Mouse (Mus musculus) G1E (cell line): Measurements from ENCODE around the gene Accs. TPM values are rescaled to one million over a fixed set of nuclear protein-coding genes. Genes with fewer than 3 reads are reported as not detected.

Source experiments
- ATAC-seq: 2 replicates; pipeline ENCODE4 v1.8.0; 2016; ENCODE audit warnings: mild to moderate bottlenecking; ENCODE audit not compliant: insufficient number of reproducible peaks, poor library complexity, low FRiP score, severe bottlenecking; ENCODE audit errors: extremely low read depth
- DNase-seq: peaks from one replicate; pipeline ENCODE4 v3.0.0; 2012; ENCODE audit warnings: low spot score
- H3K27me3 ChIP-seq: 2 replicates; pipeline ENCODE4 v1.6.1; 2012; ENCODE audit warnings: mild to moderate bottlenecking, low read length, inconsistent platforms; ENCODE audit not compliant: insufficient read depth
- H3K36me3 ChIP-seq: replicated peaks from 2 replicates; pipeline ENCODE3; 2012; ENCODE audit warnings: mild to moderate bottlenecking, inconsistent platforms
- H3K4me1 ChIP-seq: 2 replicates; pipeline ENCODE4 v1.6.1; 2012; ENCODE audit warnings: low read depth, low read length, inconsistent platforms, mixed read lengths; ENCODE audit not compliant: insufficient read depth
- H3K4me3 ChIP-seq: 2 replicates; pipeline ENCODE4 v1.5.1; 2012; ENCODE audit warnings: low read depth, mild to moderate bottlenecking, inconsistent platforms, low read length, moderate library complexity, mixed read lengths
- H3K9me3 ChIP-seq: replicated peaks from 2 replicates; pipeline ENCODE4 v1.6.1; 2012; ENCODE audit warnings: inconsistent platforms
- CTCF ChIP-seq: IDR thresholded peaks from 2 replicates; pipeline ENCODE4 v1.5.1; 2012; ENCODE audit warnings: low read depth, low read length, inconsistent platforms, mixed read lengths
- GATA1 ChIP-seq: IDR thresholded peaks from 2 replicates; pipeline ENCODE4 v1.6.1; 2012; ENCODE audit warnings: borderline replicate concordance, low read length, inconsistent platforms, mixed read lengths
- GATA2 ChIP-seq: IDR thresholded peaks from 2 replicates; pipeline ENCODE4 v1.6.1; 2012; ENCODE audit warnings: low read depth, low read length, inconsistent platforms, borderline replicate concordance
- POLR2AphosphoS5 ChIP-seq: IDR thresholded peaks from 2 replicates; pipeline ENCODE4 v1.6.1; 2012; ENCODE audit warnings: low read depth, low read length, inconsistent platforms; ENCODE audit not compliant: insufficient replicate concordance
- TAL1 ChIP-seq: conservative IDR thresholded peaks from 2 replicates; pipeline ENCODE4 v1.6.1; 2012; ENCODE audit warnings: low read depth, low read length, inconsistent platforms, mixed read lengths
- polyA plus RNA-seq: library from polyadenylated mRNA; stranded (reverse); fragments of >175 nt; gene quantifications from 2 replicates; pipeline ENCODE4 v1.2.3, GENCODE M21; 2012
- total RNA-seq, 2 experiments: library from RNA; stranded (forward) in 1 of 2; stranded (reverse) in 1 of 2; fragments of 200-1000 nt in 1 of 2; fragments of >200 nt in 1 of 2; fragmentation: Nextera tagmentation in 1 of 2; gene quantifications; 2 replicates each; pipeline ENCODE4 v1.2.3; 2014 to 2017

Gene Accs
- total and polyA plus RNA-seq, 3 experiments: 2.9 to 3.6 (median 3.0) TPM

DNA sequence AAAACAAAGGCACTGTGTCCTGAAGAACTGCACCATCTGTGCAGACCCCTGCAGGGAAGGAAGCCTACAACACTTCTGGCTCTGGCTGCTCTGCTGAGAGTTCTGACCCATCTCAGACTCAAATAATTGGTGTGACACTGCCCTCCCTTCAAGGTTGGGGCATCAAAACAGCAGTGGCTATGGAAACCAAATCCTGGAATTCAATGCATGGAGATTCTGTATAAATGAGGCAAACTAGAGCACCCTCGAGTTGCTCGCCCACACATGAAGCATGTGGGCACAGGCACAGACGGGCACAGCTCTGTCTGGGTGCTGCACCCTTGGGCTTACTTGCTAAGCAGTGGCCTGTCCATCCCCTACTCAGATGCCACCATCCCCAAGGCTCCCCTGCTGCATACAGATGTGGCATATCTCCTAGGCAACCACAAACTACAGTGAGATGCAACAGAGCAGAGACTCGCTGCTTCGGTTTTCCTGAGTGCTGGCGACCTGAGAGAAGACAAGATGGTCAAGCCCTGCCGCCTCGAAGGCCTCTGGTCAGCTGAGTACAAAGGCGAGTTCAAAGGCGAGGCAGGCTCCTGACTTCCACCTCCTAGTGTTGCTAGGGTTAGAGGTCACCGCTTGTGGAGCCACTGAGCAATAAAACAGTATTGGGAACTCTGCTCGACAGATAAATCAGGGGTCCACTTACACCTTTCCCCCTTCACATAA is 64.9 kb downstream of the Accs start:
- no peak overlapping the region for H3K4me3 ChIP-seq
- no peak for ATAC-seq
- no peak for TF ChIP-seq TAL1
- TF ChIP-seq GATA1: no peak
- no peak for TF ChIP-seq CTCF
- no peak for TF ChIP-seq GATA2
- no peak for TF ChIP-seq POLR2AphosphoS5

DNA sequence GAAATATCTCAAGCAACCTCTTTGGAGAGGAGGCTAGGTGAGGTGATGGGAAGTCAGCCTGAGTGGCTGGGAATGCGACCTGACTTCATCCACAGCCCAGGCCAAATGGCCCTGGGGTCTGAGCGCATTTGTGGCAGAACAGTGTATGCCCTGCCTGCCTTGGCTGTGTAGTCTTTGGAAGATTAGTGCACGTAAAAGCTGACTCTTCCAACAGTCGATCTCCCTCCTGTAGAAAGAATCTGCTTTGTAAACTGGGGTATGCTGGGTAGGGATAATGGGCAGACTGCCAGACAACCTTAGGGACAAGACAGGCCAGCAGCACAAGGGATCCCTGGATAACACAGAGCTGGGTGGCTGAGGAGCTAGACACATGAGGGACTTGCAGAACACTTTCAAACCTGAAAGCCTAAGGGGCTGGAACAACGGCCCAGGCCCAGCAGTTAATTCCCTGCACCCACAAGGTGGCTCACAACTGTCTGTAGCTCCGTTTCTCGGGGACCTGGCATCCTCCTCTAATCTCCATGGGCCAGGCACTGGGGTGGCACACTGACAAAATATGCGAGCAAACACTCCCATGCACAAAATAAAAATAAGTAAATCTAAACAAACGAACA is 65.7 kb downstream of the Accs start:
- TF ChIP-seq CTCF (no peak), POLR2AphosphoS5 (no peak), GATA2 (no peak), GATA1 (no peak), TAL1 (no peak)
- no peak for DNase-seq
- no peaks in the 10 kb centered on the region for H3K27me3 ChIP-seq
- no peak for ATAC-seq
- no peaks in the 10 kb centered on the region for H3K9me3 ChIP-seq
- no peak overlapping the region for H3K4me3 ChIP-seq
- H3K4me1 ChIP-seq: no peaks in the 10 kb centered on the region
- peaks cover 83% of the 10 kb centered on the region for H3K36me3 ChIP-seq

More for the DNA sequence above, 64.9 kb downstream of the Accs start:
- Histone ChIP-seq H3K4me1 (no peaks in the 10 kb centered on the region; the same call in 1 of the 2 replicates), H3K9me3 (no peaks in the 10 kb centered on the region), H3K27me3 (no peaks in the 10 kb centered on the region), H3K36me3 (peaks cover 80% of the 10 kb centered on the region)
- no peak for DNase-seq

Other genes with a start within 250 kb of the Accs start
- not detected in 2 replicates for gene Alx4, start 207.6 kb downstream of the Accs start, total RNA-seq (2014; fragmentation: Nextera tagmentation)
- under 0.01 and 0.11 TPM in 2 replicates for gene Alx4, start 207.6 kb downstream of the Accs start, total RNA-seq (2017)
- not detected in 2 replicates for gene Alx4, start 207.6 kb downstream of the Accs start, polyA plus RNA-seq
- 42.6 and 56.3 TPM in 2 replicates for gene Ext2, start 27.4 kb downstream of the Accs start, total RNA-seq (2014; fragmentation: Nextera tagmentation)
- 19.3 and 22.9 TPM in 2 replicates for gene Ext2, start 27.4 kb downstream of the Accs start, total RNA-seq (2017)
- 25.0 and 29.9 TPM in 2 replicates for gene Ext2, start 27.4 kb downstream of the Accs start, polyA plus RNA-seq
- not detected in 2 replicates for gene Accsl, start 19.2 kb upstream of the Accs start, total RNA-seq (2014; fragmentation: Nextera tagmentation)
- gene Accsl, start 19.2 kb upstream of the Accs start, total RNA-seq (2017): 0.52 TPM in 1 of 2 replicates, not detected in the other
- not detected in 2 replicates for gene Accsl, start 19.2 kb upstream of the Accs start, polyA plus RNA-seq
- not detected in 2 replicates for gene Gm13889, start 107.3 kb upstream of the Accs start, total RNA-seq (2014; fragmentation: Nextera tagmentation)
- gene Gm13889, start 107.3 kb upstream of the Accs start, total RNA-seq (2017): not detected in 2 replicates
- gene Gm13889, start 107.3 kb upstream of the Accs start, polyA plus RNA-seq: 0.07 and 0.20 TPM in 2 replicates
- gene Gm27027, start 146.4 kb upstream of the Accs start, total RNA-seq (2014; fragmentation: Nextera tagmentation): not detected in 2 replicates
- not detected in 2 replicates for gene Gm27027, start 146.4 kb upstream of the Accs start, total RNA-seq (2017)
- gene Gm27027, start 146.4 kb upstream of the Accs start, polyA plus RNA-seq: not detected in 2 replicates
- gene Alkbh3, start 160.9 kb upstream of the Accs start, total RNA-seq (2014; fragmentation: Nextera tagmentation): 62.0 and 71.2 TPM in 2 replicates
- gene Alkbh3, start 160.9 kb upstream of the Accs start, total RNA-seq (2017): 25.4 and 30.1 TPM in 2 replicates
- 28.9 and 29.0 TPM in 2 replicates for gene Alkbh3, start 160.9 kb upstream of the Accs start, polyA plus RNA-seq